Mouse (Mus musculus) liver, adult 2 months (tissue): ENCODE measurements around the gene Frmd7. TPM values are rescaled to one million over a fixed set of nuclear protein-coding genes. Genes with fewer than 3 reads are reported as not detected.

Experiments used
- DNase-seq: peaks from one replicate; pipeline ENCODE4 v3.0.0-alpha.2; 2011; ENCODE audit warnings: low read depth, low spot score; ENCODE audit errors: extremely low read depth
- H3K27ac ChIP-seq: fragments of 200-500 bp; replicated peaks from 2 replicates; pipeline ENCODE4 v1.5.1; 2012; ENCODE audit warnings: low read depth, mild to moderate bottlenecking, control low read depth, inconsistent platforms, low read length; ENCODE audit not compliant: insufficient read depth
- H3K27me3 ChIP-seq: fragments of 200-500 bp; 2 replicates; pipeline ENCODE4 v1.6.1; 2012; ENCODE audit warnings: mild to moderate bottlenecking, moderate library complexity, low read length, inconsistent platforms; ENCODE audit not compliant: control insufficient read depth, insufficient read depth
- H3K36me3 ChIP-seq: fragments of 200-500 bp; 2 replicates; pipeline ENCODE4 v1.6.1; 2012; ENCODE audit warnings: low read length, inconsistent platforms; ENCODE audit not compliant: control insufficient read depth, insufficient read depth
- H3K4me1 ChIP-seq: fragments of 200-500 bp; 2 replicates; pipeline ENCODE4 v1.6.1; 2011; ENCODE audit warnings: low read length; ENCODE audit not compliant: control insufficient read depth, insufficient read depth
- H3K4me3 ChIP-seq: fragments of 200-500 bp; 2 replicates; pipeline ENCODE4 v1.5.1; 2011; ENCODE audit warnings: low read depth, mild to moderate bottlenecking, control low read depth, low read length, moderate library complexity; ENCODE audit not compliant: insufficient read depth
- H3K79me2 ChIP-seq: fragments of 200-500 bp; 2 replicates; pipeline ENCODE4 v1.6.1; 2012; ENCODE audit warnings: inconsistent platforms, mild to moderate bottlenecking, low read length, moderate library complexity; ENCODE audit not compliant: control insufficient read depth, insufficient read depth
- H3K9ac ChIP-seq: fragments of 200-500 bp; 2 replicates; pipeline ENCODE4 v1.6.1; 2012; ENCODE audit warnings: low read depth, mild to moderate bottlenecking, control low read depth, inconsistent platforms, low read length
- CTCF ChIP-seq: fragments of 200-500 bp; IDR thresholded peaks from 2 replicates; pipeline ENCODE4 v1.5.1; 2011; ENCODE audit warnings: low read depth, low read length, control low read depth
- POLR2A ChIP-seq: fragments of 200-500 bp; IDR thresholded peaks from 2 replicates; pipeline ENCODE4 v1.6.1; 2011; ENCODE audit warnings: low read length, control low read depth; ENCODE audit not compliant: insufficient read depth; ENCODE audit errors: extremely low read depth
- WGBS: fragments of 180-500 bp; shearing (Covaris S2); methylation state at CpG from one replicate; pipeline ENCODE4 v1.1.7; 2018; 5-methylcytosine and 5-hydroxymethylcytosine counted together
- polyA plus RNA-seq: library from polyadenylated mRNA; depleted of rRNA; stranded (reverse); fragments of >200 nt; gene quantifications from 2 replicates; pipeline ENCODE4 v1.2.3, GENCODE M21; 2012
- total RNA-seq: library from RNA; depleted of rRNA; stranded (reverse); fragments of >200 nt; gene quantifications from 2 replicates; pipeline ENCODE4 v1.2.3, GENCODE M21; 2014

Gene Frmd7
- total and polyA plus RNA-seq, 2 experiments: not detected

DNA sequence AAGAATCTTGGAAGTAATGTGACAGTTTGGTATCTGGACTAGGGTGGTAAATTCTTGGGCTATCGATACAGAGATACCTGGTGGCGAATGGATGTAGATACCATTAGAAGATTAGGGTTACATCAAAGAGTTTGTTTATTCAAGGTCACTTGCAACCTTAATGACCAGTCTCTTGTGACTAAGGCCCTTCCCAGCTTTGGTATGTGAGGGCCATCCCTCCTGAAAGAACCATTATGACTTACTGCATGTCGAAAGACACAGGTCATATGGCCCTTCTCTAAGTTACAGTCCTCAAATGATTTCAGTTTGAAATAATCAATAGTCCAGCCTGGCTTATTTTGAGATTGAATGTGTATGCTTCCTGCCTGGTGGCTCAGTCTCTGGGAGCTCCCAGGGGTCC, 5.4 kb downstream of the Frmd7 start:
- WGBS: 47% methylated on average over 3 of the region's 3 CpGs
- no peaks in the 10 kb centered on the region for H3K27me3 ChIP-seq
- TF ChIP-seq CTCF (no peak), POLR2A (no peak)
- H3K27ac ChIP-seq: no peak overlapping the region
- H3K4me3 ChIP-seq: no peak overlapping the region
- no peak for DNase-seq
- H3K4me1 ChIP-seq: no peaks in the 10 kb centered on the region
- no peak overlapping the region for H3K9ac ChIP-seq
- no peaks in the 10 kb centered on the region for H3K79me2 ChIP-seq
- no peaks in the 10 kb centered on the region for H3K36me3 ChIP-seq

DNA sequence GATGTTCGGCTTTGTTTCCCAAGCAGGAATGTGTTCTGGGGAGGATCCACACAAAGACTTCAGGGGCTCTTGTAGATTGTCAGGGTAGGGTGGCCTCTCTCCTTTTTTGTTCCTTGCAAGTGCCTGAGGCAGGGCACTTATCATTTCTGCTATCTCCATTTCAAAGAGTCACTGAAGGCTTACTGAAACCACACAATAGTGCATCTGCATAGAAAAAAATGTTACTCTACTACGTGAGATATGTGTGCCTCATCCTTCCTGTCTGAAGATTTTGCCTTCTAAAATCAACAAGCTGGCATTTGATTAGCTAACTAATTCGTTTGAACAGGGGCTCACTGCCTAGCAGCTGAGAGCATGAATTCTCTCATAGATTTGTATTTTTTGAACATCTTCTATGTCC, 12.2 kb downstream of the Frmd7 start:
- no peaks in the 10 kb centered on the region for H3K79me2 ChIP-seq
- no peaks in the 10 kb centered on the region for H3K27me3 ChIP-seq
- no peak overlapping the region for H3K9ac ChIP-seq
- no peak overlapping the region for H3K27ac ChIP-seq
- no peaks in the 10 kb centered on the region for H3K4me1 ChIP-seq
- H3K4me3 ChIP-seq: no peak overlapping the region
- no peak for DNase-seq
- TF ChIP-seq CTCF: no peak
- TF ChIP-seq POLR2A: no peak
- H3K36me3 ChIP-seq: no peaks in the 10 kb centered on the region
- 57% methylated on average over 3 of the region's 3 CpGs for WGBS

- Histone ChIP-seq H3K4me1 (no peaks in the 10 kb centered on the region), H3K27ac (no peak overlapping the region), H3K4me3 (no peak overlapping the region), H3K79me2 (no peaks in the 10 kb centered on the region), H3K9ac (no peak overlapping the region), H3K36me3 (no peaks in the 10 kb centered on the region), H3K27me3 (no peaks in the 10 kb centered on the region)
- TF ChIP-seq POLR2A (no peak), CTCF (no peak)
- 73% methylated on average over 10 of the region's 10 CpGs for WGBS
- no peak for DNase-seq
These were observed 15.5 kb downstream of the Frmd7 start for GRCm38 (mm10) chrX:50926893-50927545.

- Histone ChIP-seq H3K4me3 (no peak overlapping the region), H3K4me1 (no peaks in the 10 kb centered on the region), H3K27ac (no peak overlapping the region), H3K27me3 (no peaks in the 10 kb centered on the region), H3K9ac (no peak overlapping the region), H3K79me2 (no peaks in the 10 kb centered on the region), H3K36me3 (no peaks in the 10 kb centered on the region)
- no peak for TF ChIP-seq CTCF
- TF ChIP-seq POLR2A: no peak
- 20% methylated on average over 17 of the region's 18 CpGs for WGBS
- peak; percentile 27 for DNase-seq
These were observed 17.7 kb downstream of the Frmd7 start for GRCm38 (mm10) chrX:50924629-50925364.

DNA sequence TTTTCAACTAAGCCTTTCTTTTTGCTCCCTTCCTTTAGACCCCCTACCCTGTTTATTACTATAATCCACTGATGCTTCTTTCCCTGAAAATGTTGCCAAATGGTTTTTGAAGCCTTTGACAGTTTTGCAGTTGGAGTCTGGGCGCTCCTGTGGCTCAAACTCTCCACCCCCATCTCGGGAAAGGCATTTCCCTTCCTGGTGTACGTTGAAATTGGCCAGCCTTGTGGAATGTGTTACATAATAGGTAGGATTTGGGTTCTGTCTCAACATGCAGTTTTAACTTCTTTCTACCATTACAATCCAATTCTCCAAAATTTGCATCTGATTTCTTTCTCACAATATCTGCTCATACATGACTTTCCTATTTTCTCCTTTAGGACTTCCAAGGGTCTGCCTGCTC, 23.8 kb downstream of the Frmd7 start:
- WGBS: 29% methylated on average over 3 of the region's 3 CpGs
- H3K27me3 ChIP-seq: no peaks in the 10 kb centered on the region

DNA sequence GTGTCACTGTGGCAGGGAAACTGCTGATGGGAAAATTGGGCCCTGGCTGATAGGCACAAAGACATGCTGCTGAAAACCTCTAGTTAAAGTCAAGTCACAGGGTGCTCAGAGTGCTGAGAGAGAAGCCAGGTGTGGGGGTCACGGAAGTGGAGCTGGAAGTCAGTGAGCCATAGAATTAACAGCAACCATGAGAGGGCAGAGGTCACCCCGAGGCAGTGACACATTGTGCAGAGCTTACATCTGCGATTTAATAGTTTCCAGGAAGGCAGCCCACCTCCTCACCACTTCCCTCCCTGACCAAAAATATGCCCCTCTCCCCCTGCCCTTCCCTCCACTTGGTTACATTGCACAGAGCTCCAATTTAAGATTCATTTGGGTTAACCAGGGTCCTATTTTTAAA, 25.1 kb downstream of the Frmd7 start:
- no peak for DNase-seq
- H3K27me3 ChIP-seq: no peaks in the 10 kb centered on the region
- no peaks in the 10 kb centered on the region for H3K36me3 ChIP-seq
- no peaks in the 10 kb centered on the region for H3K79me2 ChIP-seq
- H3K4me1 ChIP-seq: no peaks in the 10 kb centered on the region
- WGBS: 56% methylated on average over 3 of the region's 3 CpGs
- H3K4me3 ChIP-seq: no peak overlapping the region
- no peak overlapping the region for H3K9ac ChIP-seq
- TF ChIP-seq CTCF: no peak
- TF ChIP-seq POLR2A: no peak
- no peak overlapping the region for H3K27ac ChIP-seq

More for the DNA sequence above, 23.8 kb downstream of the Frmd7 start:
- no peak overlapping the region for H3K4me3 ChIP-seq
- H3K27ac ChIP-seq: no peak overlapping the region
- H3K9ac ChIP-seq: no peak overlapping the region
- no peaks in the 10 kb centered on the region for H3K79me2 ChIP-seq
- no peak for TF ChIP-seq CTCF
- TF ChIP-seq POLR2A: no peak
- H3K36me3 ChIP-seq: no peaks in the 10 kb centered on the region
- H3K4me1 ChIP-seq: no peaks in the 10 kb centered on the region
- DNase-seq: no peak
